Mouse (Mus musculus) liver, embryonic 14.5 days (tissue): ENCODE measurements at regions not wholly inside any gene's neighbourhood (a gene's known extent, or its start where the extent isn't known, plus 50 kb on each side); places are given as distances from the start of the nearest gene placed in this dataset.

ENCODE experiments used
- CTCF ChIP-seq: IDR thresholded peaks from 2 replicates; pipeline ENCODE4 v1.5.1; 2016; ENCODE audit warnings: antibody characterized with exemption, low read depth, control low read depth
- EP300 ChIP-seq: IDR thresholded peaks from 2 replicates; pipeline ENCODE4 v1.6.1; 2016; ENCODE audit warnings: antibody characterized with exemption, low read depth

GRCm38 (mm10) chr10:21535631-21536030 is 57.3 kb upstream of the 1700020N01Rik start:
- no peak for TF ChIP-seq EP300
- no peak for TF ChIP-seq CTCF
